Mouse (Mus musculus): ENCODE measurements around the gene Tenm4. TPM values are rescaled to one million over a fixed set of nuclear protein-coding genes. Genes with fewer than 3 reads are reported as not detected.
"Not testable (repeated sequence)": the region's sequence is repeated elsewhere in the genome, so short reads cannot be mapped to it uniquely, and the experiment has no call there.

Tenm4 gene
- polyA plus RNA-seq, 1 experiment from 2014 or later = 49.9 TPM

- WGBS = 15% methylated on average over 12 of the region's 12 CpGs
- Histone ChIP-seq H3K4me1 (peaks cover 61% of the 10 kb centered on the region), H3K4me3 (no peak overlapping the region), H3K36me3 (peaks cover 14% of the 10 kb centered on the region), H3K9ac (no peak overlapping the region), H3K27me3 (peaks cover 18% of the 10 kb centered on the region; the same call in 1 of the 2 replicates), H3K4me2 (replicated peaks) (no peak overlapping the region), H3K27ac (no peak overlapping the region), H3K9me3 (no peaks in the 10 kb centered on the region)
- peak; percentile 24; the same call in 1 of the 2 replicates for ATAC-seq (ENCODE audit: low FRiP score, low read depth)
These were observed 739.4 kb downstream of the Tenm4 start for GRCm38 (mm10) chr7:96910310-96910960.

- WGBS = 3% methylated on average over 6 of the region's 6 CpGs
- Histone ChIP-seq H3K4me3 (no peak overlapping the region), H3K36me3 (no peaks in the 10 kb centered on the region), H3K4me2 (replicated peaks) (no peak overlapping the region), H3K27ac (no peak overlapping the region), H3K9ac (no peak overlapping the region), H3K9me3 (no peaks in the 10 kb centered on the region), H3K27me3 (peaks cover 12% of the 10 kb centered on the region), H3K4me1 (peaks cover 47% of the 10 kb centered on the region)
- 0 out of 2 replicates have a peak, but pooled peaks have one; percentile 29 for ATAC-seq (ENCODE audit: low FRiP score, low read depth)
These were observed 743.0 kb downstream of the Tenm4 start for GRCm38 (mm10) chr7:96914031-96914430.

DNA sequence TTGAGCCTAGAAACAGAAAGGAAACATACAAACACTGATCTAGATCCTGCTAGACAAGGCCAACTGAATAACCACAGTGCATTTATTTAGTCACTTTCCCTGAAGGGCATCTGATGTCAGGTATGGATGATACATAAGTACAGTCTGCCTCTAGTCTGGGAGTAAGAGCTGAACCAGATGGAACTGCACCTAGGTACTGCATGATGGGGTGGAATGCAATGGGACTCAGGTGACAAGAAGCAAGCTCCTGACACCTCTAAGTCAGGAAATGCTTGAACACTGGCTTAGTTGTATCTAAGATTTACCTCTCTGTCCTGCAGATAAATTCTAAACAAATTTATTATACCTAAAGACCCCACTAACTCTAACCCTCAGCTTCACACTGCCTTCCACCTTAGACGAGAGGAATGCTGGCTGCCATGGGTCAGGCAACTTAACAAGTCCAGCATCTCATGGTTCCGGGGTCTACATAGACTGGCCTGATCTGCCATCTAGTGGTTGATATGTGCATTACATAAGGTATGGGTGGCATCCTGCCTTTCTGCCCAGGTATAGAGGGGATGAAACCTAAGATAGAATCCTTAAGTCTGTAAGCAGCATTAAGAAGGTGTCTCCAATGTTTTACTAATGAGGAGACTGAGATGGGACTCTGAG lies 744.5 kb downstream of the Tenm4 start:
- WGBS = 1% methylated on average over 2 of the region's 2 CpGs
- no peak for ATAC-seq (ENCODE audit: low FRiP score, low read depth)
- no peaks in the 10 kb centered on the region for H3K9me3 ChIP-seq
- no peaks in the 10 kb centered on the region for H3K36me3 ChIP-seq
- H3K9ac ChIP-seq = no peak overlapping the region
- no peak overlapping the region for H3K4me2 ChIP-seq (replicated peaks)
- H3K4me1 ChIP-seq = peaks cover 32% of the 10 kb centered on the region
- no peak overlapping the region for H3K4me3 ChIP-seq
- no peak overlapping the region for H3K27ac ChIP-seq
- H3K27me3 ChIP-seq = peaks cover 11% of the 10 kb centered on the region

- no peak overlapping the region for H3K27ac ChIP-seq
- ATAC-seq (ENCODE audit: low FRiP score, low read depth) = no peak
- H3K4me1 ChIP-seq = no peaks in the 10 kb centered on the region
- no peaks in the 10 kb centered on the region for H3K36me3 ChIP-seq
- no peaks in the 10 kb centered on the region for H3K9me3 ChIP-seq
- H3K9ac ChIP-seq = no peak overlapping the region
- no peak overlapping the region for H3K4me2 ChIP-seq (replicated peaks)
- H3K4me3 ChIP-seq = no peak overlapping the region
- H3K27me3 ChIP-seq = peaks cover 4% of the 10 kb centered on the region; the same call in 1 of the 2 replicates
- WGBS = 65% methylated on average over 7 of the region's 7 CpGs
These were observed 749.5 kb downstream of the Tenm4 start for GRCm38 (mm10) chr7:96920447-96921095.

- H3K4me2 ChIP-seq (replicated peaks) = no peak overlapping the region
- H3K36me3 ChIP-seq = no peaks in the 10 kb centered on the region
- H3K4me3 ChIP-seq = no peak overlapping the region
- H3K27ac ChIP-seq = no peak overlapping the region
- no peak overlapping the region for H3K9ac ChIP-seq
- H3K27me3 ChIP-seq = no peaks in the 10 kb centered on the region
- 0 out of 2 replicates have a peak, but pooled peaks have one; percentile 15 for ATAC-seq (ENCODE audit: low FRiP score, low read depth)
- no peaks in the 10 kb centered on the region for H3K4me1 ChIP-seq
- 91% methylated on average over 2 of the region's 2 CpGs for WGBS
- no peaks in the 10 kb centered on the region for H3K9me3 ChIP-seq
These were observed 751.9 kb downstream of the Tenm4 start for GRCm38 (mm10) chr7:96922927-96923326.

DNA sequence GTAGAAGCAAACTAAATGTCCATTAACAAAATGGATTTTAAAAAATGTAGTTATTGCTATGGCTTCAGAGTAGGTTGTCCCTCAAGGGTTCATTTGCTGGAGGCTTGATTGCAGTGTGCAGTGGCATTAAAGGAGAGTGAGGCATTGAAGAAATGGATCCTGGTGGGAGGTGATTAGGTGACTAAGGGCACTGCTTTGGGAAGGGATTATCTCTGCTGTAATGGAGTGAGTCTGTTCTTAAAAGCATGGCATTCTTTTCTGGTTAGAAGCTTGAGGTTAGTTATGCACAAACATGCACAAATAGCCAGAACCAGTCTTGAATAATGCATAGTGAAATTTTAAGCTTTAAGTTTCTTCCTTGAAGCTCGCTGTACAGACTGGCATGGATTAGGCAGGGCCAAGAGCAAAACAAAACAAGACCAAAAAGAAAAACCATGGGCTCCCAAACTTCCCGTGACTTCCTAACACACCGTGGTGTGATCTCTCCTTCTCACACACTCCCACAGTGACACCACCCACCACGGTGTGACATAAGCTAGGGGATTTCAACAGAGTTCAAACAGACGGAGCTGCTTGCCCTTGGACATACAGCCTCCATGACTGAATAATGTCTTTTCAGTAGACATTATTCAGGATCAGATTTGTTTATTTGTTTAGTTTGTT lies 772.8 kb downstream of the Tenm4 start:
- H3K4me2 ChIP-seq (replicated peaks) = no peak overlapping the region
- WGBS = 66% methylated on average over 5 of the region's 5 CpGs
- no peak for ATAC-seq (ENCODE audit: low FRiP score, low read depth)
- H3K27me3 ChIP-seq = no peaks in the 10 kb centered on the region
- no peak overlapping the region for H3K27ac ChIP-seq
- no peak overlapping the region for H3K4me3 ChIP-seq
- no peaks in the 10 kb centered on the region for H3K4me1 ChIP-seq
- H3K9me3 ChIP-seq = no peaks in the 10 kb centered on the region
- no peaks in the 10 kb centered on the region for H3K36me3 ChIP-seq
- H3K9ac ChIP-seq = no peak overlapping the region

- H3K4me2 ChIP-seq (replicated peaks); H3K4me3 ChIP-seq; H3K27ac ChIP-seq; H3K36me3 ChIP-seq; H3K9ac ChIP-seq; H3K27me3 ChIP-seq; ATAC-seq (ENCODE audit: low FRiP score, low read depth); H3K9me3 ChIP-seq; H3K4me1 ChIP-seq: not testable (repeated sequence)
- WGBS = 89% methylated on average over 8 of the region's 8 CpGs
These were observed 775.5 kb downstream of the Tenm4 start for GRCm38 (mm10) chr7:96946501-96946900.

DNA sequence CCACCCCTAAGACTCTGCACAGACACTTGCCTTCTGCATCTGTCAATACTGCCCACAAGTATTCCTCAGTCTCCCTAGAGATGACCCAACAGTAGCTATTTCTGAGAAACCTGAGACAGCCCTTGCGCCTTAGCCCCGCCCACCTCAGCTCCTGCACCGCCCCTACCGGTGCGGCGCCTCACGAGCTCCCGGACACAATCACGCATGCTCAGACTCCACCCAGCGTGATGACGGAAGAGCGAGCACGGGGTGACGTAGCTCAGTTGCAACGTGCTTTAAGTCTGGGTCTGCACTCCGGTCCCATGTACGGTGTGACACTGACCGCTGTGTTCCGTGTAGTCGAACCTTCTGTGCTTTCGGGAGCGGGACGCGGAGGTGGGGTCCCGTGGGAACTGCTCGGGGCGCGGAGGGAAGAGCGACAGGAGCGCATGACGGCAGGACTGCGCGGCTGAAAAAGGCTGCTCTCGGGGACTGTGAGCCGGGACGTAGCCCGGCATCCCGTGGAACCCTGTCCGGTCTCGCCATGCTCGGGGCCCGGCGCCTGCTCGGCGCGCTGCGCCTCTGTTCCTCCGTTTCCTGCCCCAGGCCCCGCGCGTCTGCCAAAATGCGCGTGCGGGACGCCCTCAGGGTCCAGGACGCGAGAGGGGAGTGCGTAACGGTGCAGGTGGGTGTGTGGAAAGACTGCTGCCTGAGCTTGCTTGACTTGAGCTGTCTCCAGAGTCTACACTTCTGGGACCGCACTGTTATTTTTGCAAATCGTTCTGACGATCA lies 780.4 kb downstream of the Tenm4 start, which contains the start of gene Nars2:
TSS of gene Nars2 (plus strand) at position 225 of the 771 bp plus-strand sequence.
- WGBS = under 1% methylated on average over 62 of the region's 62 CpGs
- ATAC-seq (ENCODE audit: low FRiP score, low read depth) = peak; percentile 100

GRCm38 (mm10) chr7:96952094-96952493 lies 781.0 kb downstream of the Tenm4 start:
- no peak for ATAC-seq (ENCODE audit: low FRiP score, low read depth)
- 15% methylated on average over 5 of the region's 5 CpGs for WGBS
- H3K9ac ChIP-seq = peak overlapping the region; percentile 88

More for the DNA sequence above, 780.4 kb downstream of the Tenm4 start, which contains the start of gene Nars2:
- no peaks in the 10 kb centered on the region for H3K27me3 ChIP-seq
- peak within 1 kb of the TSS; percentile 86 for H3K27ac ChIP-seq
- peak within 1 kb of the TSS; percentile 88 for H3K4me3 ChIP-seq
- peak within 1 kb of the TSS; percentile 80 for H3K4me2 ChIP-seq (replicated peaks)
- peak within 1 kb of the TSS; percentile 88 for H3K9ac ChIP-seq
- no peaks in the 10 kb centered on the region for H3K9me3 ChIP-seq
- peaks cover 18% of the 10 kb centered on the region for H3K4me1 ChIP-seq
- H3K36me3 ChIP-seq = no peaks in the 10 kb centered on the region

DNA sequence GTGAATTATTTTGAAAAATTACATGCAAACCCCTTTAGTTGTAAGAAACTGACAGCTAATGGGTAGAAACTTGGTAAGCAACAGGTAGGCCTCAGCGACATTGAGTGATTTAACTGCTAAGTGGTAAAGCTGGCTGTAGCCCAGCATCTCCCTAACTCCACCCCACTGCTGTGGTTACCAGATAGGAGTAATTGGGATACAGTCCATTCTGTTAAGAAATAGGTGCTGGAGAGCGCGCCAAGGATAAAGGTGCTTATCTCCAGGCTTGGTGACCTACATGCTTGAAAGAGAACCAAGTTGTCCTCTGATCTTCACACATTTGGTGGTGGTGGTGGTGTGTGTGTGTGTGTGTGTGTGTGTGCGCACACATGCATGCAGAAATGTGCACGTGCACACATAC lies 788.1 kb downstream of the Tenm4 start:
- H3K4me3 ChIP-seq = no peak overlapping the region
- H3K9ac ChIP-seq = no peak overlapping the region
- H3K27me3 ChIP-seq = no peaks in the 10 kb centered on the region
- no peaks in the 10 kb centered on the region for H3K9me3 ChIP-seq
- peaks cover 57% of the 10 kb centered on the region for H3K36me3 ChIP-seq
- no peak overlapping the region for H3K4me2 ChIP-seq (replicated peaks)
- no peaks in the 10 kb centered on the region for H3K4me1 ChIP-seq
- WGBS = 94% methylated on average over 5 of the region's 5 CpGs
- no peak for ATAC-seq (ENCODE audit: low FRiP score, low read depth)
- H3K27ac ChIP-seq = no peak overlapping the region

More at GRCm38 (mm10) chr7:96952094-96952493, 781.0 kb downstream of the Tenm4 start:
- peak overlapping the region; percentile 88 for H3K4me3 ChIP-seq
- no peaks in the 10 kb centered on the region for H3K27me3 ChIP-seq
- peaks cover 18% of the 10 kb centered on the region for H3K4me1 ChIP-seq
- peaks cover 3% of the 10 kb centered on the region for H3K36me3 ChIP-seq
- H3K27ac ChIP-seq = no peak overlapping the region
- H3K4me2 ChIP-seq (replicated peaks) = peak overlapping the region; percentile 80
- H3K9me3 ChIP-seq = no peaks in the 10 kb centered on the region

All from limb, embryonic 13.5 days (tissue).